Mouse (Mus musculus) ES-E14 (cell line): ENCODE data around the gene Gpr18. TPM values are rescaled to one million over a fixed set of nuclear protein-coding genes. Genes with fewer than 3 reads are reported as not detected.

Experiments
- DNase-seq: peaks from one replicate; pipeline ENCODE4 v3.0.0-alpha.2; 2013; ENCODE audit warnings: low read depth, low spot score
- H3K27ac ChIP-seq: 2 replicates; pipeline ENCODE4 v1.5.1; 2012; ENCODE audit warnings: low read depth, mild to moderate bottlenecking, low read length, moderate library complexity, mixed read lengths; ENCODE audit not compliant: poor library complexity, insufficient read depth, severe bottlenecking
- H3K36me3 ChIP-seq: 2 replicates; pipeline ENCODE4 v1.6.1; 2012; ENCODE audit warnings: mild to moderate bottlenecking, low read length, moderate library complexity, mixed read lengths; ENCODE audit not compliant: control insufficient read depth, poor library complexity, insufficient read depth, severe bottlenecking
- H3K4me1 ChIP-seq, 2 experiments: fragments of 150-350 bp in 1 of 2; sonication (generic) in 1 of 2; 2 replicates each; pipeline ENCODE4 v1.6.1; 2012; ENCODE audit warnings: low read length in 2 of 2, mild to moderate bottlenecking in 1 of 2, mixed read lengths in 1 of 2; ENCODE audit not compliant: control insufficient read depth in 2 of 2, insufficient read depth in 2 of 2, poor library complexity in 1 of 2
- H3K4me3 ChIP-seq, 2 experiments: fragments of 150-350 bp in 1 of 2; sonication (generic) in 1 of 2; 2 replicates each; pipeline ENCODE4 v1.5.1; 2012; ENCODE audit warnings: low read length in 2 of 2, low read depth in 1 of 2, mild to moderate bottlenecking in 1 of 2, mixed read lengths in 1 of 2; ENCODE audit not compliant: insufficient read depth in 1 of 2, poor library complexity in 1 of 2, severe bottlenecking in 1 of 2
- H3K9ac ChIP-seq: 2 replicates; pipeline ENCODE4 v1.6.1; 2012; ENCODE audit warnings: low read depth, mild to moderate bottlenecking, low read length, mixed read lengths; ENCODE audit not compliant: poor library complexity, insufficient read depth, severe bottlenecking
- H3K9me3 ChIP-seq: fragments of 150-350 bp; sonication (generic); 2 replicates; pipeline ENCODE4 v1.6.1; 2012; ENCODE audit warnings: low read depth, mild to moderate bottlenecking, low read length; ENCODE audit not compliant: control insufficient read depth, insufficient read depth
- CHD2 ChIP-seq: IDR thresholded peaks from 2 replicates; pipeline ENCODE4 v1.6.1; 2014; ENCODE audit warnings: mild to moderate bottlenecking, low read depth, low read length, inconsistent platforms
- HCFC1 ChIP-seq: IDR thresholded peaks from 2 replicates; pipeline ENCODE4 v1.6.1; 2012; ENCODE audit warnings: low read length, inconsistent platforms, borderline replicate concordance; ENCODE audit not compliant: insufficient read depth
- MAFK ChIP-seq: IDR thresholded peaks from 2 replicates; pipeline ENCODE4 v1.6.1; 2014; ENCODE audit warnings: mild to moderate bottlenecking, low read depth, low read length, inconsistent platforms; ENCODE audit not compliant: insufficient read depth
- ZC3H11A ChIP-seq: IDR thresholded peaks from 2 replicates; pipeline ENCODE4 v1.6.1; 2012; ENCODE audit warnings: low read depth, mild to moderate bottlenecking, inconsistent platforms, low read length, borderline replicate concordance
- ZNF384 ChIP-seq: IDR thresholded peaks from 2 replicates; pipeline ENCODE4 v1.6.1; 2012; ENCODE audit warnings: low read depth, low read length, inconsistent platforms
- in situ Hi-C, 2 experiments: fragments of 600-800 bp; cut with MboI; formaldehyde crosslinking; loops; one replicate each; pipeline ENCODE4 v1.15.1; 2025; ENCODE audit warnings: low sequenced_read_pairs in 2 of 2, inconsistent platforms in 1 of 2; ENCODE audit not compliant: unreplicated experiment in 2 of 2
- total RNA-seq: library from RNA; depleted of rRNA; stranded (reverse); fragments of 300-350 nt; gene quantifications from 2 replicates; pipeline ENCODE4 v1.2.3, GENCODE M21; 2012

Gpr18 gene
- total RNA-seq, 1 experiment, result 0.49 TPM

GRCm38 (mm10) chr14:121959538-121959980 is 44.0 kb upstream of the Gpr18 start:
- no peak for TF ChIP-seq ZC3H11A
- no peak for TF ChIP-seq ZNF384
- no peak for TF ChIP-seq CHD2
- TF ChIP-seq HCFC1, result no peak
- TF ChIP-seq MAFK, result no peak
- H3K9ac ChIP-seq, result no peak overlapping the region
- no peak for DNase-seq
- no peak overlapping the region for H3K27ac ChIP-seq
- no peaks in the 10 kb centered on the region; the same call in 1 of the 2 replicates for H3K36me3 ChIP-seq
- in situ Hi-C loops, result no loop called here
- no peaks in the 10 kb centered on the region for H3K9me3 ChIP-seq
- no peak overlapping the region for H3K4me3 ChIP-seq
- 0 out of 4 replicates have a peak, but pooled peaks cover 0 to 2% of the 10 kb centered on the region in 2 experiments for H3K4me1 ChIP-seq

DNA sequence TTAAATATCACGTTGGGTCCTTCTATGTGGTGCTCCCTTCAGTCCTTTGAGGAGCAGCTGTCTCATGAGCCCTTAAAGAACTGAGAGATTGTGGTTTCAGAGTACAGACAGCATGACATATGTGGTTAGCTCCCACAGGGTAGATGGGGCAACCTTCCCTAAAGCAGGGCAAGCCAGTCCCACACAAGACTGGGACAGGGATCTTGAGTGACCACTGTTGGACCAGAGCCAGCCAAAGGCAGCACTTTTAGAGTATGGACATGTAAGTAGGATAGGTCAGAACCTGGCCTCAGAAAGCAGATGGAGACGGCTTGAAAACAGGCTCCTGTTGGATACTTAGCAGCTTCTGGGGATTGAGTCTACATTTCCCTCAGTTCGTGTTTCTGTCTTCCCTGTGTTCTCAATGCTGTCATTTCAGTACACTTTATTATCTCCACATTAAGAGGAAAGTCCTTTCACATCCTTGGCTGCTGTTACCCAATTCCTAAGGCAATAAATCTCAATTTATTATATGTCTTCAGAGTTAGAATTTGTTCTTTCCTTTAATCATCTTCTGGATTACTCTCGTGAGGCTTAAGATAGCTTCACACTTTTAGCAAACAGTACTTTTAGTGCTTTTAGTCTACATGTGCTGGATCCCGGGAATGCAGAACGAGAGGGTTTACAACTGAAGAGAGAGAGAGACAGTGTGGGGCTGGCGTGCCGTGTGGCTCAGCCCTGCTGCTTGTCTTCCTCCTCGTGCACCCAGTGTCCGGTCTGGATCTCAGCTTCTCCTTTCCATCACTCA is 43.4 kb upstream of the Gpr18 start:
- TF ChIP-seq ZC3H11A (no peak), HCFC1 (no peak), ZNF384 (no peak)
- Histone ChIP-seq H3K9me3 (no peaks in the 10 kb centered on the region), H3K4me3 (no peak overlapping the region), H3K4me1 (0 out of 4 replicates have a peak, but pooled peaks cover 0 to 2% of the 10 kb centered on the region in 2 experiments), H3K9ac (no peak overlapping the region), H3K36me3 (peaks cover 5% of the 10 kb centered on the region; the same call in 1 of the 2 replicates), H3K27ac (no peak overlapping the region)
- in situ Hi-C loops, result no loop called here
- DNase-seq, result no peak

DNA sequence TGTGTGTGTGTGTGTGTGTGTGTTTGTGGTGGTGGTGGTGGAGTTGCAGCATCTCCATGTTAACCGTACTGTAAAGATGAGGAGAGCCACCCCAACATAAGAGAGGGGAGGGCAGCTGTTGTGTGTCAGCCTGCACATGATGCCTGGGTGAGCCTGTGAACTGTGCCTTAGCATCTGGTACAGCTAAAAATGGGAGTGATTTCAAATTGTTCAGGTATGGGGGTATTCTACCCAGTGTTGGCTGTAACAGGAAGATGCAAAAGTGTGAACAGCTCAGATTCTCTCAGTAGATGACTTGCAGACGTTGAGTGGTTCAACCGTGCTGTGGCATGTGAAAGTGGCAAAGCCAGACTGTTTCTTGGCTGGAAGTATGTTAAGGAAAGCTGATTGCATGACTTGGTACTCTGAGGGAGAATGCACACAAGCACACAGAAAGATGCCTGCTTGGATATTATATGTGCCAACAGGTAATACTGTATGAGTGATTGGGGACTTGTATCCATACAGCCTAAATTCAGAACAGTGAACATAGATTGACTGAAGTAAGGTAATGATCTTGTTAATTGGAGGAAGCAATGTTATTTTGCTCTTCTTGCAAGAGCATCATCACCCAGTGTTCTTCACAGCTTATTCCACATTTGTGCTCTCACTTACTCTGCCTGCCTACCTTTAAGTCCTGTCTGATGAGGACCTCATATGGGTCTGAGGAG is 42.6 kb upstream of the Gpr18 start:
- H3K4me1 ChIP-seq, result peaks cover 0 to 2% of the 10 kb centered on the region in 2 experiments; a peak in 1 of 4 replicates
- H3K4me3 ChIP-seq, result no peak overlapping the region
- H3K9me3 ChIP-seq, result no peaks in the 10 kb centered on the region
- H3K9ac ChIP-seq, result no peak overlapping the region
- no peak for DNase-seq
- H3K36me3 ChIP-seq, result peaks cover 6% of the 10 kb centered on the region; the same call in 1 of the 2 replicates
- H3K27ac ChIP-seq, result no peak overlapping the region
- in situ Hi-C loops, result no loop called here
- TF ChIP-seq ZC3H11A, result no peak
- no peak for TF ChIP-seq MAFK
- no peak for TF ChIP-seq ZNF384
- TF ChIP-seq HCFC1, result no peak
- TF ChIP-seq CHD2, result no peak

- Histone ChIP-seq H3K9ac (no peak overlapping the region), H3K4me3 (no peak overlapping the region), H3K9me3 (no peaks in the 10 kb centered on the region), H3K36me3 (peaks cover 6% of the 10 kb centered on the region; the same call in 1 of the 2 replicates), H3K4me1 (peaks cover 0 to 2% of the 10 kb centered on the region in 2 experiments; a peak in 1 of 4 replicates), H3K27ac (no peak overlapping the region)
- TF ChIP-seq CHD2 (no peak), ZC3H11A (no peak), HCFC1 (no peak), ZNF384 (no peak), MAFK (no peak)
- in situ Hi-C loops, result no loop called here
- DNase-seq, result no peak
These were observed 41.7 kb upstream of the Gpr18 start for GRCm38 (mm10) chr14:121957176-121957871.
